Comparison of ENCODE assay signal across 26 mouse cellular contexts in genomic region chr5:43034421-43034820, GRCm38 (mm10).
"Had no signal": no experiment of that assay in that cellular context is flagged by ENCODE, and none has a peak within 500 bp of the region (broad histone marks: within the 10 kb centered on the region; RNA-seq: fewer than 3 reads in every experiment).

No protein-coding gene starts in this region.

- H3K4me1 ChIP-seq: embryonic facial prominence, embryonic 10.5 days; embryonic facial prominence, embryonic 12.5 days; embryonic facial prominence, embryonic 13.5 days; embryonic facial prominence, embryonic 15.5 days; forebrain, embryonic 10.5 days; forebrain, embryonic 12.5 days; forebrain, embryonic 13.5 days; forebrain, embryonic 15.5 days had no signal

- H3K27me3 ChIP-seq: embryonic facial prominence, embryonic 12.5 days; embryonic facial prominence, embryonic 13.5 days; embryonic facial prominence, embryonic 15.5 days; forebrain, embryonic 12.5 days; forebrain, embryonic 13.5 days; forebrain, embryonic 15.5 days had no signal

- H3K9me3 ChIP-seq: embryonic facial prominence, embryonic 10.5 days; embryonic facial prominence, embryonic 12.5 days; embryonic facial prominence, embryonic 13.5 days; embryonic facial prominence, embryonic 15.5 days; forebrain, embryonic 10.5 days; forebrain, embryonic 12.5 days; forebrain, embryonic 13.5 days; forebrain, embryonic 15.5 days had no signal

- H3K36me3 ChIP-seq: embryonic facial prominence, embryonic 10.5 days; embryonic facial prominence, embryonic 12.5 days; embryonic facial prominence, embryonic 13.5 days; embryonic facial prominence, embryonic 15.5 days; forebrain, embryonic 10.5 days; forebrain, embryonic 12.5 days; forebrain, embryonic 15.5 days had no signal

- H3K4me2 ChIP-seq: embryonic facial prominence, embryonic 12.5 days; embryonic facial prominence, embryonic 13.5 days; embryonic facial prominence, embryonic 15.5 days; forebrain, embryonic 12.5 days; forebrain, embryonic 13.5 days; forebrain, embryonic 15.5 days had no signal

- H3K9ac ChIP-seq: embryonic facial prominence, embryonic 12.5 days; embryonic facial prominence, embryonic 13.5 days; embryonic facial prominence, embryonic 15.5 days; forebrain, embryonic 12.5 days; forebrain, embryonic 13.5 days; forebrain, embryonic 15.5 days; forebrain, postnatal 0 days had no signal

- H3K27ac ChIP-seq: embryonic facial prominence, embryonic 10.5 days; embryonic facial prominence, embryonic 12.5 days; embryonic facial prominence, embryonic 13.5 days; embryonic facial prominence, embryonic 15.5 days; forebrain, embryonic 10.5 days; forebrain, embryonic 12.5 days; forebrain, embryonic 13.5 days; forebrain, embryonic 15.5 days; gastrocnemius, adult 2 months; heart, adult 2 months had no signal

- DNase-seq: cerebellum, adult 8-10 months; cerebellum, adult 9-10 months; cerebellum, adult 9-11 months; cerebellum, postnatal 10 days; cerebellum, postnatal 14 days; cerebellum, postnatal 25 days; cerebellum, postnatal 36 days; embryo, embryonic 11 days; forebrain, postnatal 0 days; gastrocnemius, adult 2 months; gastrocnemius, postnatal 10 days; gastrocnemius, postnatal 14 days; gastrocnemius, postnatal 25 days; gastrocnemius, postnatal 36 days; heart, adult 2 months had no signal

- ATAC-seq: forebrain, embryonic 13.5 days; forebrain, embryonic 14.5 days; forebrain, embryonic 15.5 days; forebrain, embryonic 16.5 days; forebrain, postnatal 0 days had no signal

- H3K4me3 ChIP-seq: embryonic facial prominence, embryonic 10.5 days; embryonic facial prominence, embryonic 12.5 days; embryonic facial prominence, embryonic 13.5 days; embryonic facial prominence, embryonic 15.5 days; erythroblast, embryonic 14.5 days; forebrain, embryonic 10.5 days; forebrain, embryonic 12.5 days; forebrain, embryonic 13.5 days; forebrain, embryonic 15.5 days; gastrocnemius, adult 2 months; heart, adult 2 months had no signal
